Mouse (Mus musculus) kidney, adult 18-20 months (tissue): ENCODE measurements around the gene 1700019D03Rik.
A peak's percentile ranks its signal among the peaks of the same experiment; 100 is the strongest.

Experiments used
- DNase-seq: peaks from one replicate; pipeline ENCODE4 v3.0.0; 2021

The 1700019D03Rik gene

GRCm38 (mm10) chr1:53020079-53020478 is at the start of gene 1700019D03Rik:
1700019D03Rik (minus strand) TSS chr1:53020179.
- DNase-seq = no peak

GRCm38 (mm10) chr1:53063921-53064320 is 43.9 kb upstream of the 1700019D03Rik start:
- DNase-seq = no peak

DNA sequence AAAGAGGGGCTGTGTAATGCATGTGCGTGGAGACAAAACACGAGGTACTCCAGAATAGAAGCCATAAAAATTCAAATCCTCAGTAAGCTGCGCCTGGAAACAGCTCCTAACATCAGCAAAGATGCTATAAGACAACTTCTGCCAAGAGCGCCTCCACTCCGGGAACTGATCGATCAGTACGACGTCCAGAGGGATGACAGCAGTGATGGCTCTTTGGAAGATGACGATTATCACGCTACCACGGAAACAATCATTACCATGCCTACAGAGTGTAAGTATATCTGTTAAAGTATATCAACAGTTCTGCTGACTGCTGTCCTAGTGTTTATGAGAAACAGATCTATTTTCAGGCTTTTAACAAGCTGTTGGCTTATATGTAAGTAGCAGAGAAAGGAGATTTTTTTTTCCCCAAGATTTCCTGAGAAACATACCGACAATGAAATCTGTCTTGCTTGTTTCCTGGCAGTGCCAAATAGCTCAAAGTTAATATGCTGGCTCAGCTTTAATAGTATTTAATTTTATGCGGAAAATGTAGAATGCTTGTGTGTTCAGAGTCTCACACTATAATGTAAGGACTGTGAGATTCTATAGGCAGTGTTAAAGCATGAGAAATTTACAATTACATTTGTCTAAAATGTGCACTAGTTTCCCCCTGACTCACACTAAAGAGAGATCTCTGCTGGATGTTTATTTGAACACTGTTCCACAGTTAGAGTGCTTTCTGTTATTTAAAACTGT is 42.1 kb upstream of the 1700019D03Rik start:
- no peak for DNase-seq

- no peak for DNase-seq
Measured at GRCm38 (mm10) chr1:53061340-53061739, 41.4 kb upstream of the 1700019D03Rik start, which contains the start of gene Mstn. Mstn (plus strand) TSS chr1:53061640.

GRCm38 (mm10) chr1:53060499-53060898 is 40.5 kb upstream of the 1700019D03Rik start:
- DNase-seq = no peak

DNA sequence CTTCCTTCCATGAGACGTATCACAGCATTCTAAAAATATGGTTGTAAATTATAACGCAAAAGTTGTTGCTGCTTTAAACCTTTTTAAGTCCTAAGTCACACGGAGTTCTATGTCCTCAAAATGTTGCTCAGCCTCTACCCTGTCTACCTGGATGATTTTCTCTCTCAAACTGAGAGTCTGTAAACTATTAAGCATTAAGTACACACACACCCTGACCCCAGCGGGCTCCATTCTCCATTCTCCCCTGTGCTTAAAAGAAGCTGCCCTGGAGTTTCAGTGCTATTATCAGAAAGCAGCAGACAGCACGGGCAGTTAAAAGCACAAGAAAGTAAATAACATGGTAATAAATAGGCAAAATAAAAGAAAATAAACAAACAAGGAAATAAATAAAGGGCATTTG is 39.1 kb upstream of the 1700019D03Rik start:
- DNase-seq = no peak

GRCm38 (mm10) chr1:53053087-53054022 is 33.4 kb upstream of the 1700019D03Rik start:
- DNase-seq = peak; percentile 65

DNA sequence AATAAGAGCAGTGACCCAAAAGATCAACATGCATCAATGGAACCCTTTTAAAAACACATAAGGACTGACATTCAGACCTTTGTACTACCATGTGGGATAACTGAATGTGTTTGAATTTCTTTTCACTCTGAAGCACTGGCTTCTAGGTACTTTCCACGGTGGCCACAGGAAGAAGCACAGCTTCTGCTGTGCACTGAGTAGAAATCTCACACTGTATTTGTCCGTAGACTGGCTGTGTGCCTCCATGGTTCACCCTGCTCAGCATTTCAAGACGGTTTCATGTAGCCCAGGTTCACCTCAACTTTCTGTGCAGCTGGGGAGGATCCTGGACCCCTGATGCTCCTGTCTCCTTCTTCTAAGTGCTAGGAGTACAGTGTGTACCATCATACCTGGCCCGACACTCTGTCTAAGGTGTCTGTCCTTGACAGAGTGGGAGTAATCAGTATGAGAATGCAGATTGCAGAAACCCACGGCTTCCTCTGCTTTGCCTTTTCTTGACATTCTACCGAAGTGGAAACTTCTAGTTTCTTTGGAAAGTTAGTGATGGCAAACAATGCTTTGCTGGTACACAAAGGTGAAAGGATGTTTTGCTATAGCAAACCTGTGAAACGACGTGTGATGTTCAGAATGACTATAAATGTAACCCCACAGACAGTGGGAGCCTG is 29.9 kb upstream of the 1700019D03Rik start:
- no peak for DNase-seq

DNA sequence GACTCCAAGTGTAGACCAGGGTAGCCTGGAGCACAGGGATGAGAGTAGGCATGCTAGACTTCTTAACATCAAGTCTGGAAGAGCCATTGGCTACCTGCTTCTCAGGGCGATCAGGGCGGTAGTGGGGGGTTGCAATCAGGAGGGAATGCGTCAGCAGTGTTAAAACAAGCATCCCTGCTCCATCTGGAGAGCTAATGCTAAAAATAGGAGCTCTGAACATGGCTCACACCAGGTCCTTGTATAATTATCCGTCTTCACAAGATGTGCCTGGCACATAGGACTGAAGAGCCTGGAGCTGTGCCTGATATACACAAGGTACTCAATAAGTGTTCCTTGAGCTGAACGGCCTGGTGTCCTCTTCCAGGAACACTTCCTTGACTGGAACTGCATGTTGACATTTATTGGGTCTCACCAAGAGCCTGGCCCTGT is 17.5 kb upstream of the 1700019D03Rik start:
- DNase-seq = no peak

- DNase-seq = no peak
Measured at GRCm38 (mm10) chr1:53032550-53032949, 12.6 kb upstream of the 1700019D03Rik start.

- no peak for DNase-seq
Measured at GRCm38 (mm10) chr1:53018746-53019505, 1.1 kb downstream of the 1700019D03Rik start.

- DNase-seq = no peak
Measured at GRCm38 (mm10) chr1:53015606-53016005, 4.4 kb downstream of the 1700019D03Rik start.

DNA sequence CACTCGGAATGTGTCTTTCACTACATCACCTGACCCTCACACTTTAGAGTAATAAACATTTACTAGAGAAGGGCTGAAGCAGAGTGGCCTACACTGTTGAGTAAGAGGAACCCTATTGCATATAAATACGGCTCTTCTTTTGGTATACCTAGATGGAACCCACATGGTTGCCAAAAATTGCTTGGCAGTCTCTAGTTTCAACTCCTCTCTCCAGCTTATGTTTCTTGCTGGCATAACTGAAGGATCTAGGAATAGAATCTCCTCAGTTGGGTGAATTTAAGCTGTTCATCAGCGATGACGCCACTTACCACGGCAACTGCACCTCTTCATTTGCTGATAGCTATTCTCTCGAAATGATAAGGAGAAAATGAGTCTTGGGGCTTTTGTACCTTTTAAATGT is 5.3 kb downstream of the 1700019D03Rik start:
- DNase-seq = no peak

GRCm38 (mm10) chr1:52986692-52987091 is 33.3 kb downstream of the 1700019D03Rik start:
- no peak for DNase-seq

DNA sequence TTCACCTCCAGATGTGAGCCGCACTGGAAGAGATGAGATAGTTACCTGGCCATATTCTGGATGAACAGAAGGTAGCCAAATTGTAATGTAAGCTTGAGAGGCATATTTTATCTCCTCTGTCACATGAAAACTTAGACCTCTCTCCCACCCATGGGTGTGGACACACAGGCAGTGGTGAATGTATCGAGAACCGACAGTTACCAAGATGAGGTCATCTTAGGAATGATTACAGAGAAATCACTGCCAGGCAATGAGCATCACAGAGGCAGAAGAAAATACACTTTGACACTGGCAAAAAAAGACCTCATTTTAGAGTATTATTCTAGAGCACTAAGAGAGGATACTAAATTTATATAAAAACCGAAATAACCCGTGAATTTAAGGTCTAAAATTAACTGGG is 46.8 kb downstream of the 1700019D03Rik start:
- no peak for DNase-seq

DNA sequence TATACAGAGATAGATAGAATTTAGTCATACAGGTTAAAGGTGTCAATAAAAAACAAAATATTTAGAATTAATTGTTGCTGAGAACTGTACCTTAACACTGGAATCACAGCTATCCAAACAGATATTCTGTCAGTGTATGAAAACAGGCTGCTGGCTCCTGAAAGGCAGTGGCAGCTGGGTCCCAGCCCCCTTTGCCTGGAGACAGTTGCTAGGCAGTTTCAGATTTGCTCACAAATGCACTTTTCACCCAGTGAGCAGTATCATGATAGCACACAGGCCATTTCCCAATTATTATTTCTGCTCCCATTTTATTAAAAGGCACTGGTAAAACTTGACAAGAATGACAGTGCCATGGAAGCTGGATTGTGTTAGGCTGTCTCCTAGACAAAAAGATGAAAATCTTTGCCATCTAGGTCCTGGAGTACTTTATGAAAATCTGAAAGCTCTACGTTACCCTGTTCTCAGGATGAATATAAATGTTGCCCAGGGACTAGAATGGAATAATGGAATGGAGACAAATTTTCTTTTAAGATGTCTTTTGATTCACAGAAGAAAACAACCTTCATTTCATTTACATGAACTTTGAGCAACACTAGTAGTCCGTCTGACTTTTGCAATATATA is 48.0 kb downstream of the 1700019D03Rik start:
- DNase-seq = no peak

GRCm38 (mm10) chr1:52964581-52964980 is 55.4 kb downstream of the 1700019D03Rik start:
- no peak for DNase-seq

DNA sequence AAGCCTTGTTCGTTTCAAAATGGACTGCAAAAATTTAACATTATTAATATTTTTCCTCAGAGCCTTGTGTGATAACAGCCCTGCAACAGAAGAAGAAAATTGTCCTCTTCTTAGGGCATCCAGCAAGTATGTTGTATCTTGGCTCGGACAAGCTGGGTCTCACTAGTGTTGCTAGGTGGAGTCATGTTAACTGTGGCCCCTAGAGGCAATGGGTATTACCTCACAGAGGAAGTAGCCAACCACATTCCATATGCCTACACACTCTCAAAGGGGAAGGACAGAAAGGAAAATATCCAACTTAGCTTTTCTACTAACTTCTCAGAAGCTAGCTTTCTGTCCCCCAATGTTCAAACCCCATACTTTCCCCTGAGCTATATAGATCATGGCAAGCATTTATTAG is 56.9 kb downstream of the 1700019D03Rik start:
- DNase-seq = no peak

- no peak for DNase-seq
Measured at GRCm38 (mm10) chr1:52960191-52960590, 59.8 kb downstream of the 1700019D03Rik start.

- DNase-seq = no peak
Measured at GRCm38 (mm10) chr1:52956746-52957145, 63.2 kb downstream of the 1700019D03Rik start.

- DNase-seq = peak; percentile 47
Measured at GRCm38 (mm10) chr1:52955102-52955501, 64.9 kb downstream of the 1700019D03Rik start.

DNA sequence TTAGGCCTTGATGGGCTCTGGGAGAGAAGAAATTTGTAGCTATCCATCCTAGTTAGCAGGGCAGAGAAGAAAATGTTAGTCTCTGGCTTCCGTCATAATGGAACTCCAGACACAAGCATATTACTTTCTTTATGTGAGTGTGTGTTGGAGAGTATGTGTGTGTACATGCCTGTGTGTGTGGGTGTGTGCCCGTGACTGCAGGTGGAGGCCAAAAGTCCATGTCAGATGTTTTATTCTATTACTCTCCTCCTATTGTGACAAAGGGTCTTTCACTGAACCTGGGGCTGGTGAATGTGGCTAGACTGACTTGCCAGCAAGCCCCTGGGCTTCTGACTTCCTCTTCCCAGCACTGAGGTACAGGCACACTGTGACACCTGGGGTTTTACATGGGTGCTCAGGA is 65.5 kb downstream of the 1700019D03Rik start:
- DNase-seq = no peak
